Mouse (Mus musculus): ENCODE measurements around the gene Smo. TPM values are rescaled to one million over a fixed set of nuclear protein-coding genes. Genes with fewer than 3 reads are reported as not detected.

Smo gene
- polyA plus RNA-seq, 1 experiment = 4.6 TPM

GRCm38 (mm10) chr6:29772236-29772635 lies 36.9 kb downstream of the Smo start:
- WGBS = 89% methylated on average over 3 of the region's 3 CpGs
- H3K4me3 ChIP-seq (replicated peaks; ENCODE audit: control insufficient read depth, low read depth, low read length) = no peak overlapping the region
- H3K27ac ChIP-seq (ENCODE audit: control insufficient read depth, insufficient read depth, low read depth, low read length, poor library complexity) = no peak overlapping the region
- no peaks in the 10 kb centered on the region for H3K4me1 ChIP-seq (ENCODE audit: control insufficient read depth, insufficient read depth, low read length)
- no peak for TF ChIP-seq POLR2A (IDR thresholded peaks at IDR 0.05; ENCODE audit: borderline replicate concordance, control insufficient read depth, low read depth, low read length)

- no peak for TF ChIP-seq POLR2A (IDR thresholded peaks at IDR 0.05; ENCODE audit: borderline replicate concordance, control insufficient read depth, low read depth, low read length)
- TF ChIP-seq CTCF (IDR thresholded peaks at IDR 0.05; ENCODE audit: control insufficient read depth, insufficient read depth, low read length) = no peak
- H3K4me3 ChIP-seq (replicated peaks; ENCODE audit: control insufficient read depth, low read depth, low read length) = no peak overlapping the region
- no peak overlapping the region for H3K27ac ChIP-seq (ENCODE audit: control insufficient read depth, insufficient read depth, low read depth, low read length, poor library complexity)
- 66% methylated on average over 1 of the region's 1 CpGs for WGBS
- no peaks in the 10 kb centered on the region for H3K4me1 ChIP-seq (ENCODE audit: control insufficient read depth, insufficient read depth, low read length)
These were observed 38.9 kb downstream of the Smo start for GRCm38 (mm10) chr6:29774161-29774560.

GRCm38 (mm10) chr6:29775609-29776008 lies 40.3 kb downstream of the Smo start:
- WGBS = 95% methylated on average over 1 of the region's 1 CpGs
- no peak overlapping the region for H3K4me3 ChIP-seq (replicated peaks; ENCODE audit: control insufficient read depth, low read depth, low read length)
- H3K27ac ChIP-seq (ENCODE audit: control insufficient read depth, insufficient read depth, low read depth, low read length, poor library complexity) = no peak overlapping the region
- no peaks in the 10 kb centered on the region for H3K4me1 ChIP-seq (ENCODE audit: control insufficient read depth, insufficient read depth, low read length)
- TF ChIP-seq CTCF (IDR thresholded peaks at IDR 0.05; ENCODE audit: control insufficient read depth, insufficient read depth, low read length) = no peak
- no peak for TF ChIP-seq POLR2A (IDR thresholded peaks at IDR 0.05; ENCODE audit: borderline replicate concordance, control insufficient read depth, low read depth, low read length)

GRCm38 (mm10) chr6:29776542-29777237 lies 41.4 kb downstream of the Smo start:
- H3K4me3 ChIP-seq (replicated peaks; ENCODE audit: control insufficient read depth, low read depth, low read length) = no peak overlapping the region
- 50% methylated on average over 4 of the region's 4 CpGs for WGBS
- no peaks in the 10 kb centered on the region for H3K4me1 ChIP-seq (ENCODE audit: control insufficient read depth, insufficient read depth, low read length)
- no peak overlapping the region for H3K27ac ChIP-seq (ENCODE audit: control insufficient read depth, insufficient read depth, low read depth, low read length, poor library complexity)
- TF ChIP-seq CTCF (IDR thresholded peaks at IDR 0.05; ENCODE audit: control insufficient read depth, insufficient read depth, low read length) = no peak
- TF ChIP-seq POLR2A (IDR thresholded peaks at IDR 0.05; ENCODE audit: borderline replicate concordance, control insufficient read depth, low read depth, low read length) = no peak

GRCm38 (mm10) chr6:29777238-29777555 lies 41.9 kb downstream of the Smo start:
- Histone ChIP-seq H3K4me1 (ENCODE audit: control insufficient read depth, insufficient read depth, low read length) (no peaks in the 10 kb centered on the region), H3K4me3 (replicated peaks; ENCODE audit: control insufficient read depth, low read depth, low read length) (no peak overlapping the region), H3K27ac (ENCODE audit: control insufficient read depth, insufficient read depth, low read depth, low read length, poor library complexity) (no peak overlapping the region)
- TF ChIP-seq POLR2A (IDR thresholded peaks at IDR 0.05; ENCODE audit: borderline replicate concordance, control insufficient read depth, low read depth, low read length) (no peak), CTCF (IDR thresholded peaks at IDR 0.05; ENCODE audit: control insufficient read depth, insufficient read depth, low read length) (no peak)
- 72% methylated on average over 3 of the region's 3 CpGs for WGBS

- TF ChIP-seq POLR2A (IDR thresholded peaks at IDR 0.05; ENCODE audit: borderline replicate concordance, control insufficient read depth, low read depth, low read length) (no peak), CTCF (IDR thresholded peaks at IDR 0.05; ENCODE audit: control insufficient read depth, insufficient read depth, low read length) (no peak)
- no peaks in the 10 kb centered on the region for H3K4me1 ChIP-seq (ENCODE audit: control insufficient read depth, insufficient read depth, low read length)
These were observed 44.8 kb downstream of the Smo start for GRCm38 (mm10) chr6:29780082-29780481.

GRCm38 (mm10) chr6:29780571-29780970 lies 45.3 kb downstream of the Smo start:
- no peak overlapping the region for H3K4me3 ChIP-seq (replicated peaks; ENCODE audit: control insufficient read depth, low read depth, low read length)
- 89% methylated on average over 2 of the region's 2 CpGs for WGBS
- no peaks in the 10 kb centered on the region; the same call in 1 of the 2 replicates for H3K4me1 ChIP-seq (ENCODE audit: control insufficient read depth, insufficient read depth, low read length)
- TF ChIP-seq CTCF (IDR thresholded peaks at IDR 0.05; ENCODE audit: control insufficient read depth, insufficient read depth, low read length) (no peak), POLR2A (IDR thresholded peaks at IDR 0.05; ENCODE audit: borderline replicate concordance, control insufficient read depth, low read depth, low read length) (no peak)
- H3K27ac ChIP-seq (ENCODE audit: control insufficient read depth, insufficient read depth, low read depth, low read length, poor library complexity) = no peak overlapping the region

More at GRCm38 (mm10) chr6:29780082-29780481, 44.8 kb downstream of the Smo start:
- Histone ChIP-seq H3K27ac (ENCODE audit: control insufficient read depth, insufficient read depth, low read depth, low read length, poor library complexity) (no peak overlapping the region), H3K4me3 (replicated peaks; ENCODE audit: control insufficient read depth, low read depth, low read length) (no peak overlapping the region)

- TF ChIP-seq POLR2A (IDR thresholded peaks at IDR 0.05; ENCODE audit: borderline replicate concordance, control insufficient read depth, low read depth, low read length) (no peak), CTCF (IDR thresholded peaks at IDR 0.05; ENCODE audit: control insufficient read depth, insufficient read depth, low read length) (no peak)
- WGBS = 62% methylated on average over 1 of the region's 1 CpGs
- H3K4me3 ChIP-seq (replicated peaks; ENCODE audit: control insufficient read depth, low read depth, low read length) = no peak overlapping the region
- H3K4me1 ChIP-seq (ENCODE audit: control insufficient read depth, insufficient read depth, low read length) = no peaks in the 10 kb centered on the region; the same call in 1 of the 2 replicates
- no peak overlapping the region for H3K27ac ChIP-seq (ENCODE audit: control insufficient read depth, insufficient read depth, low read depth, low read length, poor library complexity)
These were observed 46.9 kb downstream of the Smo start for GRCm38 (mm10) chr6:29782239-29782638.

GRCm38 (mm10) chr6:29783960-29784359 lies 48.7 kb downstream of the Smo start:
- WGBS = 92% methylated on average over 6 of the region's 6 CpGs
- Histone ChIP-seq H3K4me3 (replicated peaks; ENCODE audit: control insufficient read depth, low read depth, low read length) (no peak overlapping the region), H3K27ac (ENCODE audit: control insufficient read depth, insufficient read depth, low read depth, low read length, poor library complexity) (no peak overlapping the region), H3K4me1 (ENCODE audit: control insufficient read depth, insufficient read depth, low read length) (no peaks in the 10 kb centered on the region; the same call in 1 of the 2 replicates)
- TF ChIP-seq POLR2A (IDR thresholded peaks at IDR 0.05; ENCODE audit: borderline replicate concordance, control insufficient read depth, low read depth, low read length) (no peak), CTCF (IDR thresholded peaks at IDR 0.05; ENCODE audit: control insufficient read depth, insufficient read depth, low read length) (no peak)

All from bone marrow, adult 2 months (tissue).